Mouse (Mus musculus) gastrocnemius, postnatal 4 days (tissue): ENCODE measurements around the gene Tlx2. TPM values are rescaled to one million over a fixed set of nuclear protein-coding genes. Genes with fewer than 3 reads are reported as not detected.

ENCODE experiments used
- DNase-seq, 2 experiments: peaks; one replicate each; pipeline ENCODE4 v3.0.0; 2021 to 2022; ENCODE audit warnings: low spot score in 2 of 2, mixed read lengths in 2 of 2
- long read RNA-seq, 2 experiments: library from polyadenylated mRNA; stranded (forward); transcript quantifications; one replicate each; pipeline ENCODE4 v2.0.0; 2021
- total RNA-seq, 2 experiments: library from RNA; stranded (reverse); gene quantifications; 2 replicates each; pipeline ENCODE4 v1.2.3; 2021

Gene Tlx2
- total RNA-seq: not detected
- long read RNA-seq, experiment 1: 0 reads
- long read RNA-seq, experiment 2: 0 reads

DNA sequence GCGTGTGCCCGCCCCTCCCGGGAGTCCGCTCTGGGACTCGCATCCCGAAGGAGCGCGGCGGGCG is at the start of gene Tlx2:
Gene Tlx2 (minus strand): TSS at position 47 of the 64 bp plus-strand sequence.
- DNase-seq: no peak

DNA sequence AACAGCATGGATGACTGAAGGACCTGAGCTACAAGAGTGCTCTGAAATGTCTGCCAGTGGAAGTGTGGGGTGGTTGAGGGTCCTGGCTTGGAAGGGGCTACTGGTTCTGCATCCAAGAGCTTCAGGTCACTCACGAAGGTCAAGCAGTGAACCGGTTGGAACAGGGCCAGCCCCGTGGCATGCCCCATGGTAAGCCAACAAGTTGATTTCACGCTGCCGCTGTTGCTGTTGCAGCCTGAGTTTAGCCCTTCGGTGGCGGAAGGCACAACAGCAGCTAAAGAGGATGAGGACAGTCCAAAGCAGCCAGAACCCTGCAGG is 49.6 kb upstream of the Tlx2 start:
- DNase-seq: peak in 1 of 2 experiments; percentile 49

DNA sequence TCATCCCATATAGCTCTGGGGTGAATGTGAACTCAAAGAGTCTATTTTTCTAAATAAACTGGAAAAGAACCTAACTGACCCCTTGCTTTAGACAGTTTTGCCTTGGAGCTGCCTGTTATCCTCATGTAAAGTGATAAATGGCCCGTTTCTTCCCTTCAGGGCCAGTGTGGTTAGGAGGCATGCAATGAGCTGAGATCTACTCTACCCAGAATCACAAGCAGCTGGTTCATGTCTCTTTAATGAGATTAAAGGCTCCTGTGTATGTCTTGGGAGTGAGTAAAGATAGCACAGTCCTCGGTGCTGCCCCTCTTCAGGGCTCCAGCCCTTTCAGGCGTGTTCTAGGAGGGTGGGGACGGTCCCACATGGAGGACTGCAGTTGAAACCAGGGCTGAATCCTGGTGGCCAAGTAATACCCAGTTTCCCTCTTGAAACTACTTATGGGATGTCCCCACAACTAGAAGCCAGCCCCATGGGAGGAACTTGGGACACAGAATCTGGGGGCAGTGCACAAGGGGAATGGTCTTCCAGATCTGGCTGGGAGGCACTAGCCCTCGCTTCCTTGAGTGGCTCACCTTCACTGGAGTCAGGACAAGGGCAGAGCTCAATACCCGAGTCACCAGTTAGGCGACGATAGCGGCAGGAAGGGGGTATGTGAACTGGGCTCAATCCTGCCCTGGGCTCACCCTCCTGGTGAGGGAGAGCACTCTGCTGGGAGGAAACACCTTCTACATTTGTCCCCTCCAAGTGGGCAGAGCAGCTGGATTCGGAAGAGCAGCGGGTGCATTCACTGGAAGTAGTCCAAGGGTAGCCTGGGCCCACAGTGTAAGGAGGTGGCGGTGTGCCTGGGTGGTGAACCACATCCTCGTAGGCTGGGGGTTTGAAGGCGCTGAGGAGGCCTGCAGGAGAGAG is 49.0 kb upstream of the Tlx2 start:
- DNase-seq: no peak

DNA sequence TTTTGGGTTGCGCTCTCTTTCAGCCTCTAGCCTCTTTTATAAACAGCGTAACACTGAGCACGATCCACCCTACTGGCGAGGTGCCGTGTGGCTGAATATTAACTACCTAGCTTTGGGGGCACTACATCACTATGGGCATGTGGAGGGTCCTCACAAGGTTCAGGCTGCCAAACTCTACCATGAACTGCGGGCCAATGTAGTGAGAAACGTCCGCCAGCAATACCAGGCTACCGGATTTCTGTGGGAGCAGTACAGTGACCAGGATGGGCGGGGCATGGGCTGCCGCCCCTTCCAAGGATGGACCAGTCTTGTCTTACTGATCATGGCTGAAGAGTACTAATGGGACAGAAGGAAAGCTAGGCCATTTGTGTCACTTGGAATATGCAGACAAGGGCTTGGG is 48.3 kb upstream of the Tlx2 start:
- no peak for DNase-seq

DNA sequence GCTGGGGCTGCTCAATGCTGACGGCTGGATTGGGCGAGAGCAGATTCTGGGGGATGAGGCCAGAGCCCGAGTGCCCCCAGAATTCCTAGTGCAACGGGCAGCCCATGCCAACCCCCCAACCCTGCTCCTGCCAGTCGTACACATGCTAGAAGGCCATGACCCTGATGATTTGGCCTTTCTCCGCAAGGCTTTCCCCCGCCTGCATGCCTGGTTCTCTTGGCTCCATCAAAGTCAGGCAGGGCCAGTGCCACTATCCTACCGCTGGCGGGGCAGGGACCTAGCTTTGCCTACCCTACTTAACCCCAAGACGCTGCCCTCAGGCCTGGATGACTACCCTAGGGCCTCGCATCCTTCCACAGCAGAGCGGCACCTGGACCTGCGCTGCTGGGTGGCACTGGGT is 47.5 kb upstream of the Tlx2 start:
- no peak for DNase-seq

DNA sequence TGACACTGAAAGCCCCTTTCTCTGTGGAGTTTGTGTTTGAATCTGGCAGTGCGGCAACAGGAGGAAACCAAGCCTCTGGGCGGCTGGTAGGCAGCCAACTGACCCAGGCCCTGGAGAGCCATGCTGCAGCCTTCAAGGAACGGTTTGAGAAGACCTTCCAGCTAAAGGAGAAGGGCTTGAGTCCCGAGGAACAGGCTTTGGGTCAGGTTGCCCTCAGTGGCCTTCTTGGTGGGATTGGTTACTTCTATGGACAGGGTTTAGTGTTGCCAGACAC is 47.0 kb upstream of the Tlx2 start:
- no peak for DNase-seq

DNA sequence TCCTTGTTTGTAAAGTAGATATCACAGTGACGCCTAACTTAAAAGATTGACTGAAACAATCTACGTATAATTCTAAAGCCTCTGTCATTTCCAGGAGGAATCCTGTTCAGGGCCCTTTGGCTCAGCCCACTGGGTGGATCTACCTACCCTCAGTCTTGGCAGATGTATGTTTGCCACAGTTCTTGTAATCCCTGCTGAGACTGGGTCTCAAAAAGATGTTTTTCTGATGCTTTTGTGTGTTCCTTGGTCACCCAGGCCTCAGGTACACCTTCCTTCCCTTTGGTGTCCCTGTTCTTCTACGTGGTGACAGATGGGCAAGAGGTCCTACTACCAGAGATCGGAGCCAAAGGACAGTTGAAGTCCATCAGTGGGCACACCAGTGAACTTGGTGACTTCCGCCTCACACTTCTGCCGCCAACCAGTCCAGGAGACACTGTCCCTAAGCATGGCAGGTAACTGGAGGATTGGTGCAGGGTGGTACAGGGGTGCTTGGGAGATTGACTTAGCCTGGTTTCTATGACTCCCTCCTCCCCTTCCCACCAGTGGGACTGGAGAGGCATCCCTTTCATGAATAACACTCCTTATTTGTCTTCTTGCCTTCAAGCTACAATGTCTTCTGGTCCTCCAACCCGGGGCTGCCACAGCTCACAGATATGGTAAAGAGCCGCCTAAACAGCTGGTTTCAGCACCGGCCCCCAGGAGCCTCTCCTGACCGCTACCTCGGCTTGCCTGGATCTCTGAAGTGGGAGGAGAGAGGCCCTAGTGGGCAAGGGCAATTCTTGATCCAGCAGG is 46.5 kb upstream of the Tlx2 start:
- DNase-seq: no peak

DNA sequence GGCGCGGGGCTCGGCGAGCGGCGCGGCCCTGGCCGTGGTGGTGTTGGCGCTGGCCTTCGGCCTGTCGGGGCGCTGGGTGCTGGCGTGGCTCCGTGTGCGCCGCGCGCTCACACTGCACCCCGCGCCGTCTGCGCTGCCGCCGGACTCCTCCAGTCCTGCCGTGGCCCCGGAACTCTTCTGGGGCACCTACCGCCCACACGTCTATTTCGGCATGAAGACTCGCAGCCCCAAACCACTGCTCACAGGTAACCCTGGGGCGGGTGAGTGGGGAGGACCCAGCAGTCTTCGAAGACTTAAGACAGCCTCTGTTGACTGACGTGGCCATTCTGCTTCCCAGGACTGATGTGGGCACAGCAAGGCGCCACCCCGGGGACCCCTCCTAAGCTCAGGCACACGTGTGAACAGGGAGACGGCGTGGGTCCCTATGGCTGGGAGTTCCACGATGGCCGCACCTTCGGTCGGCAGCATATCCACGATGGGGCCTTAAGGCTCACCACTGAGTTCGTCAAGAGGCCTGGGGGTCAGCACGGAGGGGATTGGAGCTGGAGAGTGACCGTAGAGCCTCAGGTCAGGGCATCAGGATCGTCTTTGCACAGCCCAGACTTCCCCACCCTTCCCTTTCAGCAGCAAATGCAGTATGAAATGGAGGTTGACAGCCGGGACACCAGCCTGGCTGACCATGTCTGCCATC is 45.7 kb upstream of the Tlx2 start:
- peak in 1 of 2 experiments; percentile 38 for DNase-seq

DNA sequence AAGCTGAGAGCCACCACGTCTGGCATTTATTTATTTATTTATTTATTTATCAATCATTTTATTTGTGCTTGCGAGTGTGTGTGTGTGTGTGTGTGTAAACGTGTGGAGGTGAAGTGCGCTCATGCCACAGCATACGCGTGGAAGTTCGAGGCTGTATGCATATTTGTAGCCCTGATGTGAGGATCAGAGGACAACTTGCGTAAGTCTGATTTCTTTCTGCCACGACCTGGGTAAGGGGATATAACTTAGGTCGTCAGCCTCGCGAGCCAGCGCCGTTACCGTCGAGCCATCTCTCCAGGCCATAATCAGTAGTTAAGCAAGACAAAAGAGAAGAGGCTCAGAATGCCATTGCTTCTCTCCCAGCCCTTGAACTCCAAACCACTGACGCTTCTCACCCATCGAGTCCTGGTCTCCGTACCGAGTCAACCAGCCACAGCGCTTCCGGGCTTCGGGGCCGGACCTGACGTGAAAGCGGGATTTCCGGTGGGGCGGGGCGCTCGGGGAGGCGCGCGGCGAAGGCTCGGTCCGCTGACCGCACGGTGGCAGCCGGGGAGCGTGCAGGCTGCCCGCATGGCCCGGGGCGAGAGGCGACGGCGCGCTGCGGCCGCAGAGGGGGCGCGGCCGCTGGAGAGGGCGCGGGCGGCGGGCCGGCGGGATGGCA is 45.0 kb upstream of the Tlx2 start, which contains the start of gene Mogs:
Gene Mogs (plus strand): TSS at position 486 of the 661 bp plus-strand sequence.
- peak; percentile 91 to 95 for DNase-seq

DNA sequence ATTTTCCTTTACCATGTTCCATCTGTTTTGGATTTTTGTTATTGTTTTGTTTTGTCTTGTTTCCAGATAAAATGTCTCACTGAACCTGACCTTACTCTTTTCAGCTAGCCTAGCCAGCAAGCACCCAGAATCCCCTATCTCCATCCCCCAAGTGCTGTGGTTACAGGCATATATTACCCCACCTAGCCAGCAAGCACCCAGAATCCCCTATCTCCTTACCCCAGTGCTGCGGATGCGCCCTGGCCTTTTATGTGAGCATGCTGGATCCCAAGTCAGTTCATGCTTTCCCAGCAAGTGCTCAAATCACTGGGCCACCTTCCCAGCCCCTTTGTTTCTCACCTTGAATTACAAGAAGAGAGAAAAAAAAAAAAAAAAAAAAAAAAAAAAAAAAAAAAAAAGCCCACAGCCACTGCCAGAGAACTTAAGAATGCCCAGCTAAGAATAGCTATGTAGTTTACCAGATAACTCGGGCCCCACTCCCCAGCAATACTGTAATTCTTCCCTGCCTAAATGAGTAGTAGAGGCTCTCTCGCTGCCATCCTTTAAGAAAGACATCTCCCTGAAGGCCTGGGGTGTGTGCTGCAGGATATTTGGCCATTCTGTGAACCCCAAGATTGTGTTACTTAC is 41.5 kb upstream of the Tlx2 start:
- no peak for DNase-seq

DNA sequence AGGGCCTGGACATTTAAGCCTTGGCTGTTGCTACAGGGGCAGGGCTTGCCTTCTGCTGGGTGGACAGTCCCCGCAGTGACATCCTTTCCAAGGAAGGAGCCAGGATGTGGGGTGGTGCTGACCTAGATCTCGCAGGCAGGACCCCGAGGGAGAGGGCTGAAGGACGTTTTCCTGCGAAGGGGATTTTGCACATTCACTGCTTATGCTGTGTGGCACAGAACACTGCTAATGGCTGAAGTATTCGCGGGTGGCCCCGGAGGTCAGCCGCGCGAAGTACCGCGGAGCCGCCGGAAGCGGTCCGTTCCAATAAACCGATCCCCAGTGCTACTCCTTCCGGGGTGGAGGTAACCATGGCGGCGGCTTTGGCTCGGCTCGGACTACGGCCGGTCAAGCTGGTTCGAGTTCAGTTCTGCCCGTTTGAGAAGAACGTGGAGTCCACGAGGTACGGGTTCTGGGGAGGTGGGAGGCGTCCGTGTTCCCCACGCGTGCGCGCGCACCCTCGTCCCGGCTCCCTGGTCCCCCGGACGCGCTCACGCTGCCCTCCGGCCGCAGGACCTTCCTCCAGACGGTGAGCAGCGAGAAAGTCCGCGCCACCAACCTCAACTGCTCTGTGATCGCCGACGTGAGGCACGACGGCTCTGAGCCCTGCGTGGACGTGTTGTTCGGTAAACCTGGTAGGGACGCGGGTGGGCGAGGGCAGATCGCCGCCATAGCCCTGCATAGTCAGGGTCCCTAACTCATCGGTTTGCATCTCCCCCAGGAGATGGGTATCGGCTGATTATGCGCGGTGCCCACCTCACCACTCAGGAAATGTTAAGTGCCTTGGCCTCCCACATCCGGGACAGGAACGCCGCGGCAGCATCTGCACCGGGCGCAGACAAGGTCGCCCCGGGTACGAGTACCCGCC is 38.9 kb upstream of the Tlx2 start, which contains the start of gene Mrpl53:
Gene Mrpl53 (plus strand): TSS at position 279 of the 907 bp plus-strand sequence.
- peak; percentile 64 to 86 for DNase-seq

DNA sequence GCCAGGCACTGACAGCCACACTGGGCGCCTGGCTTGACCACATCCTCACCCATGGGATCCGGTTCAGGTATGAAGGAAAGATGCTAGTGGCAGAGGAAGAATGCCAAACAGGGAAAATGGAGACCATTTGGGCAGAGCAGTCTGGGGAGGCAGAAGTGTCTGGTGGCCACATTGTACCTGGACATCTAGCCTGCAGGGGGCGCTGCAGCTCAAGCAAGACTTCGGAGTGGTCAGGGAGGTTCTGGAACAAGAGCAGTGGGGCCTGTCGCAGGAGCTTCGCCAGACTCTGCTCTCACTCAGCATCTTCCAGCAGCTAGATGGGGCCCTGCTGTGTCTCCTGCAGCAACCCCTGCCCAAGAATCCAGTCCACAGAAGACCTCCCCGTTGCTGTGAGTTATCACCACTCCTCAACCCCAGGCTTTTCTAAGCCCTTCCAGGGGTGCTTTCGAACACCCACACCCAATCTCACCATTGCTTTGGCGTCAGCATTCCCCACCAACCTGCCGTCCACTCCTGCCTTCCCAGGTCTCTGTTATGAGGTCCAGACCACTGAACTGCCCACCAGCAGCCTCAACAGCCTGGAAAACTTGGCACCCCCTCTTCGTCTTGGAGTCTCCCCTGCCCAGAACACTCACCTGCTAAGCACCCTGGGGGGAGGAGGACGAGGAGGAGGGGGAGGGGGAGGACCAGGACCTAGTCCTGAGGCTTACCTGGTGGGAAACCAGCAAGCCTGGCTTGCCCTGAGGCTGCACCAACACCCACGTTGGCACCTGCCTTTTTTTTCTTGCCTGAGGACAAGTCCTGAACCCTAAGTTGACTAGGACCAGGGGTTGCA is 37.7 kb upstream of the Tlx2 start:
- DNase-seq: peak; percentile 77 to 86

DNA sequence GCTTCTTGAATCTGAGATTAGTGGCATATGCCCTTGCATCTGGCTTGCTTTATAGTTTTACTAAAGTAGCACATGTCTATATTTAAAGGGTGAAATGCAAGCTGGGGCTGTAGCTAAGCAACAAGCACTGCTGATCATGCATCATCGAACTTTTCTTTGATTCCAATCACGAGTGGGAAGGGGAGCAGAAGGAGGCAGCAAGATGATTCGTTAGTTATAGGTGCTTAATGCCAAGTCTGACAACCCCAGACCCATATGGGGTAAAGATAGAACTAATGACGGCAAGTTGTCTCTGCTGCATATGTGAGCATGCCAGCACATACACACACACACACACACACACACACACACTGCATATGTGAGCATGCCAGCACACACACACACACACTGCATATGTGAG is 34.1 kb upstream of the Tlx2 start:
- no peak for DNase-seq

DNA sequence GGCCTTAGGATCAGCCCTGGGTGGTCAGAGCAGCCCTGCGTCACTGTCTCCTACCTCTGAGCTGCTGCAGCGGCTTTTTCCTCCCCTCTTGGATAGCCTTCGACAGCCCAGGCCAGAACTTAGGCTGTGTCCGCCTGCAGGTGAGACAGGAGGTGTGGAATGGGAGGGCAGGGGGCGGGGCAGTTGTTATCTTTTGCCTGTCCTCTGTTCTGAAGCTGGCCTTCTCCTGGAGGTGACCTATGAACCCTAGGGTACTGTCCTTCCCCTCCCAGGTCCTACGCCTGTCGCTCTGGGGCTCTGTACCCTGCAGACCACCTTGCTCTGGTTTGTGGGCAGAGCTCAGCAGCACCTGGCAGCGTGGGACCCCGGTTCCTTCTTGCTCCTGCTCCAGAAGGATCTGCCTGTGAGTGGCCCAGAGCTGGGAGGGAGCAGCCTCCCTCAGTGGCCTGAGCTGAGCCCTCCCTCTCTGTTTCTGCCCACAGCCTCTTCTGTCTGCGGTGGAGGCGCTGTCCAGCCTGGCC is 33.1 kb upstream of the Tlx2 start:
- DNase-seq: no peak

DNA sequence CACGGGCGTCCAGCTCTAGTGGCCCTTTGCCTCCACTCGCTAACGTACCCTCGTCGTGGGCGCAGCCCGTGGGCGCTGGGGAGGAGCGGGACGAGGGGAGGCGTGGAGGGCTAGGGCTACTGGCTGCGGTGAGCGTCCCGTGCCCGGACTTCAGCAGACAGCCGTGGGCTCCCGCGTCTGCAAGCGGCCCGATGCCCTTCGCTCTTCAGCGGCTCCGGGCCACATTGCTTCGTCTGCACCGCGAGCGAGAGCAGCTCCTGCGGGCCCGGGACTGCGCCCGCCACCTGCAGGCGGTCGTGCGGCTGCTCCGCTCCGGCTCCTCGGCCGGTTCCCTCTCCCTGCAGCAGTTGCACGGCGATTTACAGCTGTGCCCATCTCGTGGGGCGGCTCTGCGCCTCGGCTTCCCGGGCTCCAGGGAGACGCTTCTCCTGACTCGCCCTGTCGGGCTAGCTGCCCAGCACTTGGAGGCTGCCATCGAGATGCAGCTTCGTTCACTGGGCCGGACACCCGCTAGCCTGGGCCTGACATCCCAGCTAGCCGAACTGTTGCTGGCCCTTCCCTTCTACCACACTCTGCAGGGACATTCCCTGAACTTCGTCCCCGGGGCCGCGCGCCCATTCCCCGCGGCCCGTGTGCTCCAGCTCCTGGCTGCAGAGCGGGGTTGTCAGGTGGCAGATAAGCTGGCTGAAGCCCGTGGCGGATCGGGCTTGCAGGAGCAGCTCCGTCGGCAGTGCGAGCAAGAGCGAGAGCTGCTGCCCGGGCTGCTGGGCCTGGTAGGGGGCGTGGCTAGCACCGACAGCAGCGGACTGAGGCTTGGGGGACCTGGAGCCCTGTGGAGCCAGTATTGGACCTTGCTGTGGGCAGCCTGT is 31.8 kb upstream of the Tlx2 start:
- peak in 1 of 2 experiments; percentile 72 for DNase-seq

DNA sequence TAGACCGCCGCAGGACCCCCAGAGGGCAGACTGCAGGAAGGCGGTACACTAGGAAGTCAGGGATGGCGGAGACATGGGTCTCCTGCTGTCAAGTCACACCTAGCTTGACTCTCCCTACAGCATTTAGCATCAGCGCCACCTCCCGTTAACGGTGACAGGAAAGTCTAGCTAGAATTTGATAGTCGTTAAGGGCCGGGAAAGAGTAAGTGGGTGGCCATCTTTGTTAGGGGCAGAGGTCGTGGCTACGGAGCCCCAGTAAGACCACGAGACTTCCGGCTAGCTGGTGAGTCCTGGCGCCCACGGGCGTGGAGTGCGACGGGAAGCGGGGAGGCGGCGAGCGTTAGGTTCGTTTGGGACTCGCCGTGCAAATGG is 31.2 kb upstream of the Tlx2 start, which contains the start of the genes Ccdc142 and Gm42688:
Gene Ccdc142 (plus strand): TSS at position 286 of the 372 bp plus-strand sequence.
Gene Gm42688 (plus strand): TSS at position 302 of the 372 bp plus-strand sequence.
- peak; percentile 66 to 87 for DNase-seq

DNA sequence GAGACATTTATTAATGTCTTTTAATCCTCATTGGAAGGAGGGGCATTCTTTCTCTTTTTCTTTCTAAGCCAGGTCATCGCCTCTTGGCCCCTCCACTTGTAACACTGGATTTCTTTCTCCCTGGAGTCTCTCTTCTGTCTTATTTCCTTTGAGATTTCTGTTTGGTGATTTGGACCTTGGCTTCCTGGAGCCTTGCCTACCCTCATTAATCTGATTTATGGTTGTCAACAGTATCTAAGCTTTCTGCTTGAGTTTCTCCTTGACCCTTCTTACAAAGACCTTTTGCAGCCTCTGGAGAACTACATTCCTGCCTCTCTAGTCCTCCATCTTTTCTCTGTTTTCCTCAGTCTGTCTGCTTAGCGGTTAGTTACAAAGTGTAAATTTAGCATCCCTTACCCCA is 28.3 kb upstream of the Tlx2 start:
- no peak for DNase-seq

DNA sequence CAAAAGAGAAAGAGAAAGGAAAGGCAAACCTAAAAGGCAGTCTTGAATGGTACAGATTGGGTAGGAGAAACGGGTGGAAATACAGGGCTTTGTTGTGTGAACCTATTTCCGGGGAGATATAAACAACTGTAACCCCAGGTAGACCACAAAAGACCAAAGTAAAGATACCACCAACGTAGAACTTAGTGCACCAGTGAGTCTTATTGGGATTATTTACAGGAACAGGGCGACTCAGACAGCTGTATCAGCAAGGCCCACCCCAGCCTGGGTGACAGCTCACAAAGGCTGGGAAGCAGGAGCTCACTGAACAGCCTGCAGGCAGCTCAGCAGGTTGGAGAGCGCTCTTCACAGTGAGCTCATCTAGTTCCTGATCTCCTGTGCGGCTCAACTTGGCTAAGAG is 25.9 kb upstream of the Tlx2 start:
- no peak for DNase-seq
